Mouse (Mus musculus) kidney, postnatal 0 days (tissue): ENCODE data around the gene Shmt2. TPM values are rescaled to one million over a fixed set of nuclear protein-coding genes. Genes with fewer than 3 reads are reported as not detected.

Experiments used
- ATAC-seq: fragments of 200-750 bp; cut with Nextera tagmentation; replicated peaks from 2 replicates; pipeline ENCODE4 v1.8.0; 2017; ENCODE audit warnings: low read depth, moderate number of reproducible peaks, moderate TSS enrichment, moderate library complexity; ENCODE audit not compliant: low FRiP score
- DNase-seq: peaks from one replicate; pipeline ENCODE4 v3.0.0-alpha.2; 2016; ENCODE audit warnings: low spot score
- H3K27ac ChIP-seq: fragments of 300-500 bp; sonication (generic); 2 replicates; pipeline ENCODE4 v1.5.1; 2014; ENCODE audit warnings: mild to moderate bottlenecking
- H3K27me3 ChIP-seq: fragments of 300-500 bp; sonication (generic); 2 replicates; pipeline ENCODE4 v1.6.1; 2014; ENCODE audit warnings: low read length, mixed read lengths; ENCODE audit not compliant: insufficient read depth
- H3K36me3 ChIP-seq: fragments of 300-500 bp; sonication (generic); 2 replicates; pipeline ENCODE4 v1.6.1; 2014; ENCODE audit warnings: low read length, mixed read lengths; ENCODE audit not compliant: insufficient read depth
- H3K4me1 ChIP-seq: fragments of 300-500 bp; sonication (generic); replicated peaks from 2 replicates; pipeline ENCODE4 v1.6.1; 2014; ENCODE audit warnings: antibody characterized with exemption, low read length, mixed read lengths; ENCODE audit not compliant: insufficient read depth
- H3K4me2 ChIP-seq: fragments of 300-500 bp; sonication (generic); 2 replicates; pipeline ENCODE4 v1.6.1; 2014; ENCODE audit warnings: mild to moderate bottlenecking, low read length, moderate library complexity, mixed read lengths
- H3K4me3 ChIP-seq: fragments of 300-500 bp; sonication (generic); replicated peaks from 2 replicates; pipeline ENCODE4 v1.5.1; 2014; ENCODE audit warnings: low read depth, low read length
- H3K9ac ChIP-seq: fragments of 300-500 bp; sonication (generic); 2 replicates; pipeline ENCODE4 v1.6.1; 2014; ENCODE audit warnings: low read depth, low read length
- H3K9me3 ChIP-seq: fragments of 300-500 bp; sonication (generic); replicated peaks from 2 replicates; pipeline ENCODE4 v1.6.1; 2016; ENCODE audit warnings: low read length, inconsistent platforms, mixed read lengths
- CTCF ChIP-seq: IDR thresholded peaks from 2 replicates; pipeline ENCODE4 v1.5.1; 2016; ENCODE audit warnings: antibody characterized with exemption, low read depth, mild to moderate bottlenecking, moderate library complexity
- WGBS: fragments of 180-500 bp; shearing (Covaris S2); extraction: QIAGEN DNeasy Blood & Tissue Kit; methylation state at CpG from one replicate; pipeline ENCODE4 v1.1.7; 2014; 5-methylcytosine and 5-hydroxymethylcytosine counted together
- polyA plus RNA-seq: library from polyadenylated mRNA; unstranded; fragments of >200 nt; fragmentation: Nextera tagmentation; extraction: Ambion mirVana; gene quantifications from 2 replicates; pipeline ENCODE4 v1.2.1, GENCODE M21; 2015

The Shmt2 gene
- polyA plus RNA-seq, 1 experiment from 2014 or later = 71.1 TPM

- Histone ChIP-seq H3K27ac (no peak overlapping the region), H3K4me3 (peak overlapping the region; percentile 28; the same call in 1 of the 2 replicates), H3K27me3 (peaks cover 44% of the 10 kb centered on the region), H3K4me1 (peaks cover 38% of the 10 kb centered on the region), H3K36me3 (peaks cover 14% of the 10 kb centered on the region; the same call in 1 of the 2 replicates), H3K9me3 (no peaks in the 10 kb centered on the region), H3K4me2 (0 out of 2 replicates have a peak overlapping the region, but pooled peaks have one; percentile 83), H3K9ac (no peak overlapping the region)
- DNase-seq = no peak
- WGBS = 18% methylated on average over 13 of the region's 13 CpGs
- ATAC-seq = no peak
- no peak for TF ChIP-seq CTCF
Observed at GRCm38 (mm10) chr10:127514111-127514698, 8.0 kb downstream of the Shmt2 start.

GRCm38 (mm10) chr10:127513501-127514091 lies 8.6 kb downstream of the Shmt2 start:
- DNase-seq = no peak
- peak overlapping the region; percentile 15; the same call in 1 of the 2 replicates for H3K4me3 ChIP-seq
- no peak overlapping the region for H3K9ac ChIP-seq
- H3K36me3 ChIP-seq = 0 out of 2 replicates have a peak, but pooled peaks cover 8% of the 10 kb centered on the region
- H3K9me3 ChIP-seq = no peaks in the 10 kb centered on the region
- WGBS = 3% methylated on average over 16 of the region's 16 CpGs
- peaks cover 49% of the 10 kb centered on the region for H3K27me3 ChIP-seq
- H3K27ac ChIP-seq = no peak overlapping the region
- peaks cover 38% of the 10 kb centered on the region for H3K4me1 ChIP-seq
- ATAC-seq = no peak
- no peak for TF ChIP-seq CTCF
- H3K4me2 ChIP-seq = peak overlapping the region; percentile 83

GRCm38 (mm10) chr10:127512813-127513212 lies 9.4 kb downstream of the Shmt2 start:
- H3K4me2 ChIP-seq = peak overlapping the region; percentile 83
- ATAC-seq (peak; percentile 22), DNase-seq (peak; percentile 94)
- no peak overlapping the region for H3K27ac ChIP-seq
- peak; percentile 100 for TF ChIP-seq CTCF
- peaks cover 41% of the 10 kb centered on the region for H3K4me1 ChIP-seq
- H3K9ac ChIP-seq = no peak overlapping the region
- peaks cover 49% of the 10 kb centered on the region for H3K27me3 ChIP-seq
- no peaks in the 10 kb centered on the region for H3K9me3 ChIP-seq
- 0 out of 2 replicates have a peak, but pooled peaks cover 2% of the 10 kb centered on the region for H3K36me3 ChIP-seq
- 0 out of 2 replicates have a peak overlapping the region, but pooled peaks have one; percentile 44 for H3K4me3 ChIP-seq
- WGBS = under 1% methylated on average over 27 of the region's 27 CpGs

- no peak for DNase-seq
- Histone ChIP-seq H3K9ac (no peak overlapping the region), H3K27ac (no peak overlapping the region), H3K4me3 (peak overlapping the region; percentile 44), H3K36me3 (no peaks in the 10 kb centered on the region), H3K4me2 (peak overlapping the region; percentile 83), H3K9me3 (no peaks in the 10 kb centered on the region), H3K4me1 (peaks cover 41% of the 10 kb centered on the region), H3K27me3 (peaks cover 49% of the 10 kb centered on the region)
- TF ChIP-seq CTCF = no peak; the same call in 1 of the 2 replicates
- ATAC-seq = no peak
- WGBS = 4% methylated on average over 7 of the region's 7 CpGs
Observed at GRCm38 (mm10) chr10:127512307-127512666, 10.0 kb downstream of the Shmt2 start.

GRCm38 (mm10) chr10:127511634-127512306 lies 10.5 kb downstream of the Shmt2 start:
- Histone ChIP-seq H3K27ac (no peak overlapping the region), H3K4me2 (peak overlapping the region; percentile 83), H3K9ac (peak overlapping the region; percentile 39; the same call in 1 of the 2 replicates), H3K4me3 (peak overlapping the region; percentile 44), H3K4me1 (peaks cover 36% of the 10 kb centered on the region), H3K9me3 (no peaks in the 10 kb centered on the region), H3K36me3 (no peaks in the 10 kb centered on the region), H3K27me3 (peaks cover 49% of the 10 kb centered on the region)
- DNase-seq (no peak), ATAC-seq (no peak)
- 0 out of 2 replicates have a peak, but pooled peaks have one; percentile 32 for TF ChIP-seq CTCF
- under 1% methylated on average over 44 of the region's 46 CpGs for WGBS

- no peak for TF ChIP-seq CTCF
- H3K27ac ChIP-seq = no peak overlapping the region
- no peak overlapping the region for H3K9ac ChIP-seq
- H3K36me3 ChIP-seq = no peaks in the 10 kb centered on the region
- no peak for ATAC-seq
- peak overlapping the region; percentile 83; the same call in 1 of the 2 replicates for H3K4me2 ChIP-seq
- peaks cover 49% of the 10 kb centered on the region for H3K27me3 ChIP-seq
- 0 out of 2 replicates have a peak overlapping the region, but pooled peaks have one; percentile 44 for H3K4me3 ChIP-seq
- H3K4me1 ChIP-seq = peaks cover 29% of the 10 kb centered on the region; the same call in 1 of the 2 replicates
- WGBS = 12% methylated on average over 11 of the region's 11 CpGs
- no peak for DNase-seq
- H3K9me3 ChIP-seq = no peaks in the 10 kb centered on the region
Observed at GRCm38 (mm10) chr10:127510895-127511617, 11.2 kb downstream of the Shmt2 start.
